Mouse (Mus musculus) right cerebral cortex, postnatal 10 days (tissue): ENCODE measurements around the gene Olfr10.
A peak's percentile ranks its signal among the peaks of the same experiment; 100 is the strongest.

Experiments used
- DNase-seq, 2 experiments: peaks; one replicate each; pipeline ENCODE4 v3.0.0; 2021; ENCODE audit warnings: low spot score in 2 of 2

Gene Olfr10

GRCm38 (mm10) chr11:49322442-49322841 lies 17.9 kb downstream of the Olfr10 start, which contains the start of gene Olfr1391:
Olfr1391 (plus strand) TSS chr11:49322742.
- no peak for DNase-seq

- DNase-seq, result peak in 1 of 2 experiments; percentile 22
Observed at GRCm38 (mm10) chr11:49326726-49327125, 22.2 kb downstream of the Olfr10 start.

- no peak for DNase-seq
Observed at GRCm38 (mm10) chr11:49329686-49330085, 25.1 kb downstream of the Olfr10 start.

- DNase-seq, result no peak
Observed at GRCm38 (mm10) chr11:49334888-49335287, 30.3 kb downstream of the Olfr10 start, which contains the start of gene Olfr1390. Olfr1390 (plus strand) TSS chr11:49335188.

GRCm38 (mm10) chr11:49337150-49337832 lies 32.8 kb downstream of the Olfr10 start:
- no peak for DNase-seq
